Mouse (Mus musculus) splenic B cell, adult 2 months (primary cell): Measurements from ENCODE around the gene Gm16253.
A peak's percentile ranks its signal among the peaks of the same experiment; 100 is the strongest.
"Not testable (repeated sequence)": the region's sequence is repeated elsewhere in the genome, so short reads cannot be mapped to it uniquely, and the experiment has no call there.

ENCODE experiments used
- DNase-seq: peaks from one replicate; pipeline ENCODE4 v3.0.0-alpha.2; 2011; ENCODE audit warnings: low read depth, low spot score
- H3K27me3 ChIP-seq: 2 replicates; pipeline ENCODE4 v1.6.1; 2012; ENCODE audit warnings: mild to moderate bottlenecking, low read length, moderate library complexity, mixed read lengths; ENCODE audit not compliant: control insufficient read depth, poor library complexity, insufficient read depth, severe bottlenecking
- H3K36me3 ChIP-seq: 2 replicates; pipeline ENCODE4 v1.6.1; 2012; ENCODE audit warnings: mild to moderate bottlenecking, low read length, moderate library complexity, mixed read lengths; ENCODE audit not compliant: control insufficient read depth, poor library complexity, insufficient read depth, severe bottlenecking

Gm16253 gene

GRCm38 (mm10) chr3:96596855-96597254 lies 20.1 kb downstream of the Gm16253 start:
- DNase-seq: no peak
- Histone ChIP-seq H3K27me3 (no peaks in the 10 kb centered on the region; the same call in none of the 2 replicates), H3K36me3 (no peaks in the 10 kb centered on the region)

- no peaks in the 10 kb centered on the region for H3K36me3 ChIP-seq
- no peaks in the 10 kb centered on the region; the same call in none of the 2 replicates for H3K27me3 ChIP-seq
- no peak for DNase-seq
These were observed 20.7 kb downstream of the Gm16253 start for GRCm38 (mm10) chr3:96597435-96597891.

GRCm38 (mm10) chr3:96598156-96599068 lies 21.6 kb downstream of the Gm16253 start:
- Histone ChIP-seq H3K36me3 (no peaks in the 10 kb centered on the region), H3K27me3 (no peaks in the 10 kb centered on the region; the same call in none of the 2 replicates)
- DNase-seq: no peak

GRCm38 (mm10) chr3:96599069-96599393 lies 22.2 kb downstream of the Gm16253 start:
- no peaks in the 10 kb centered on the region; the same call in none of the 2 replicates for H3K27me3 ChIP-seq
- H3K36me3 ChIP-seq: no peaks in the 10 kb centered on the region
- no peak for DNase-seq

GRCm38 (mm10) chr3:96599411-96599810 lies 22.6 kb downstream of the Gm16253 start:
- no peaks in the 10 kb centered on the region; the same call in none of the 2 replicates for H3K27me3 ChIP-seq
- no peak for DNase-seq
- H3K36me3 ChIP-seq: no peaks in the 10 kb centered on the region

- DNase-seq: peak; percentile 88
- Histone ChIP-seq H3K27me3 (no peaks in the 10 kb centered on the region; the same call in none of the 2 replicates), H3K36me3 (no peaks in the 10 kb centered on the region)
These were observed 24.0 kb downstream of the Gm16253 start, which contains the start of gene Lix1l for GRCm38 (mm10) chr3:96600639-96601250. TSS of gene Lix1l (plus strand) at chr3:96601149.

- no peaks in the 10 kb centered on the region for H3K36me3 ChIP-seq
- H3K27me3 ChIP-seq: no peaks in the 10 kb centered on the region; the same call in none of the 2 replicates
- peak; percentile 41 for DNase-seq
These were observed 24.5 kb downstream of the Gm16253 start for GRCm38 (mm10) chr3:96601251-96601787.

GRCm38 (mm10) chr3:96601941-96602703 lies 25.3 kb downstream of the Gm16253 start:
- no peaks in the 10 kb centered on the region for H3K36me3 ChIP-seq
- no peaks in the 10 kb centered on the region; the same call in 1 of the 2 replicates for H3K27me3 ChIP-seq
- no peak for DNase-seq

GRCm38 (mm10) chr3:96602704-96603084 lies 25.9 kb downstream of the Gm16253 start:
- Histone ChIP-seq H3K36me3 (no peaks in the 10 kb centered on the region), H3K27me3 (no peaks in the 10 kb centered on the region; the same call in 1 of the 2 replicates)
- no peak for DNase-seq

- DNase-seq: no peak
These were observed 26.5 kb downstream of the Gm16253 start for GRCm38 (mm10) chr3:96603311-96603710.

GRCm38 (mm10) chr3:96606007-96606406 lies 29.2 kb downstream of the Gm16253 start:
- not testable (repeated sequence) for DNase-seq, H3K36me3 ChIP-seq, H3K27me3 ChIP-seq

More at GRCm38 (mm10) chr3:96603311-96603710, 26.5 kb downstream of the Gm16253 start:
- Histone ChIP-seq H3K36me3 (no peaks in the 10 kb centered on the region), H3K27me3 (no peaks in the 10 kb centered on the region; the same call in 1 of the 2 replicates)

- Histone ChIP-seq H3K27me3 (no peaks in the 10 kb centered on the region), H3K36me3 (no peaks in the 10 kb centered on the region)
- no peak for DNase-seq
These were observed 29.8 kb downstream of the Gm16253 start for GRCm38 (mm10) chr3:96606618-96607017.

GRCm38 (mm10) chr3:96617941-96618340 lies 41.2 kb downstream of the Gm16253 start:
- no peak for DNase-seq
- Histone ChIP-seq H3K36me3 (no peaks in the 10 kb centered on the region), H3K27me3 (no peaks in the 10 kb centered on the region)

GRCm38 (mm10) chr3:96623201-96623600 lies 46.4 kb downstream of the Gm16253 start:
- no peaks in the 10 kb centered on the region for H3K27me3 ChIP-seq
- no peak for DNase-seq
- no peaks in the 10 kb centered on the region for H3K36me3 ChIP-seq
